Mouse (Mus musculus): ENCODE measurements at regions not wholly inside any gene's neighbourhood (a gene's known extent, or its start where the extent isn't known, plus 50 kb on each side); places are given as distances from the start of the nearest gene placed in this dataset.

DNA sequence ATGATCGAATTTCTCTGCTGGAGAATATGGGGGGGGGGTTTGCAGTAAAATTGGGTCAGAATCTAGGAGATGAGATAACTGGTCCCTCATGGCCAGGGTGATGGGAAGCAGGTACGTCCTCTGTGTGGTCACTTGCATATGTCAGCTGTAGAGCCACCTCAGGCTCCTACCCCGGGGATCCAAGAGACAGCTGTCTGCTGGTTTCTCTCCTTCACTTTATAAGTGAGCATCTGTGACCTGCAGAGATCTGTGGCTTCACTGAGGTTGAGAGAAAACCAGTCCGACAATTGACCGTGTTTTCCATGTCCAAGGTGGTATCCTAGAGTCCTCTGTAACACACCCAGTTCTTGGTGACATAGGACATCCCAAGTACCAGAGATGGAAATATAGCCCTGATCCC, 162.1 kb upstream of the Ctbp2 start:
- Histone ChIP-seq H3K9me3 (replicated peaks; ENCODE audit: insufficient read depth, low read length) (no peaks in the 10 kb centered on the region), H3K4me1 (ENCODE audit: control insufficient read depth in 1 of 2, insufficient read depth in 2 of 2, low read length in 2 of 2) (no peaks in the 10 kb centered on the region), H3K36me3 (ENCODE audit: control insufficient read depth in 1 of 2, insufficient read depth in 2 of 2, low read length in 2 of 2) (no peaks in the 10 kb centered on the region), H3K27ac (ENCODE audit: control insufficient read depth, low read depth, low read length) (no peak overlapping the region), H3K27me3 (ENCODE audit: control insufficient read depth in 1 of 2, insufficient read depth in 2 of 2, low read length in 2 of 2) (no peaks in the 10 kb centered on the region), H3K4me3 (ENCODE audit: control insufficient read depth in 1 of 2, insufficient read depth in 1 of 2, low read depth in 2 of 2, low read length in 2 of 2) (no peak overlapping the region), H3K9ac (ENCODE audit: control insufficient read depth, low read depth, low read length, poor library complexity, severe bottlenecking) (no peak overlapping the region), H3K79me2 (ENCODE audit: control insufficient read depth, insufficient read depth, low read length, poor library complexity) (no peaks in the 10 kb centered on the region)
- TF ChIP-seq CHD1 (IDR thresholded peaks at IDR 0.05; ENCODE audit: low read depth, low read length) (no peak), NELFE (IDR thresholded peaks at IDR 0.05; ENCODE audit: low read depth, low read length) (no peak), RAD21 (IDR thresholded peaks at IDR 0.05; ENCODE audit: low read depth, low read length) (no peak), USF2 (IDR thresholded peaks at IDR 0.05; ENCODE audit: borderline replicate concordance in 1 of 2, insufficient read depth in 1 of 2, low read depth in 1 of 2, low read length in 2 of 2) (no peak), SMC3 (IDR thresholded peaks at IDR 0.05; ENCODE audit: low read depth, low read length) (no peak), HCFC1 (IDR thresholded peaks at IDR 0.05; ENCODE audit: low read depth, low read length) (no peak), MAFK (IDR thresholded peaks at IDR 0.05; ENCODE audit: borderline replicate concordance, low read depth, low read length) (no peak), CHD2 (IDR thresholded peaks at IDR 0.05; ENCODE audit: low read length) (no peak)
- DNase-seq (ENCODE audit: low read depth, low spot score) = no peak

DNA sequence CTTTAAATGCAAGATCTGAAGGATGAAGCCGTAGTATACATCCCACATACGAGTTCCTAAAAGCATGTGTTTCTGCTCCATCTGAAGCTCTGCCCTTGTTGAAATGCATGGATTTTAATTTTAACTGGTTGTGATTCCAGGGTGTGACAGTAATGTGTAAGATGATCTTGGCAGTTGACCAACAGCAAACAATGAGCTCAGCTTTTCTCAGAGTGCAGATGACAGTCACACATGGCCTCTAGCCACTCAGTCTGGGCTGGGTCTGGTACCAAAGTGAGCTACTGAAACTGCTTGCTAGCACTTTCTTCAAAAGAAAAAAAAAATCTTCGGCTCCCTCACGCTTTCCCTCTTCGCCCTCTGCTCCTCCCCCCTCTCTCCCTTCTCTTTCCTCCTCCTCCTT, 138.0 kb upstream of the Ctbp2 start:
- no peak overlapping the region for H3K4me3 ChIP-seq (ENCODE audit: control insufficient read depth in 1 of 2, insufficient read depth in 1 of 2, low read depth in 2 of 2, low read length in 2 of 2)
- H3K9me3 ChIP-seq (replicated peaks; ENCODE audit: insufficient read depth, low read length) = no peaks in the 10 kb centered on the region
- H3K9ac ChIP-seq (ENCODE audit: control insufficient read depth, low read depth, low read length, poor library complexity, severe bottlenecking) = no peak overlapping the region
- peaks cover 0 to 2% of the 10 kb centered on the region in 2 experiments; a peak in 2 of 4 replicates for H3K27me3 ChIP-seq (ENCODE audit: control insufficient read depth in 1 of 2, insufficient read depth in 2 of 2, low read length in 2 of 2)
- no peaks in the 10 kb centered on the region for H3K4me1 ChIP-seq (ENCODE audit: control insufficient read depth in 1 of 2, insufficient read depth in 2 of 2, low read length in 2 of 2)
- no peak overlapping the region for H3K27ac ChIP-seq (ENCODE audit: control insufficient read depth, low read depth, low read length)
- TF ChIP-seq ZC3H11A (IDR thresholded peaks at IDR 0.05; ENCODE audit: low read depth, low read length) = no peak
- TF ChIP-seq ZMIZ1 (IDR thresholded peaks at IDR 0.05; ENCODE audit: low read depth, low read length) = no peak
- TF ChIP-seq CHD2 (IDR thresholded peaks at IDR 0.05; ENCODE audit: low read length) = no peak
- TF ChIP-seq JUND (IDR thresholded peaks at IDR 0.05; ENCODE audit: low read depth, low read length) = no peak
- TF ChIP-seq MEF2A (IDR thresholded peaks at IDR 0.05; ENCODE audit: extremely low read depth, insufficient replicate concordance, low read depth, low read length, poor library complexity, severe bottlenecking) = no peak
- no peak for TF ChIP-seq NELFE (IDR thresholded peaks at IDR 0.05; ENCODE audit: low read depth, low read length)
- no peak for TF ChIP-seq GATA1 (IDR thresholded peaks at IDR 0.05; ENCODE audit: low read depth, low read length)
- no peak for TF ChIP-seq KAT2A (conservative IDR thresholded peaks at IDR 0.05; ENCODE audit: low read depth, low read length)
- no peak for TF ChIP-seq TCF12 (IDR thresholded peaks at IDR 0.05; ENCODE audit: low read depth, low read length)
- TF ChIP-seq USF2 (IDR thresholded peaks at IDR 0.05; ENCODE audit: borderline replicate concordance in 1 of 2, insufficient read depth in 1 of 2, low read depth in 1 of 2, low read length in 2 of 2) = no peak
- TF ChIP-seq BHLHE40 (IDR thresholded peaks at IDR 0.05; ENCODE audit: borderline replicate concordance, low read depth, low read length) = no peak
- TF ChIP-seq MAFK (IDR thresholded peaks at IDR 0.05; ENCODE audit: borderline replicate concordance, low read depth, low read length) = no peak
- no peak for TF ChIP-seq HCFC1 (IDR thresholded peaks at IDR 0.05; ENCODE audit: low read depth, low read length)
- no peak for TF ChIP-seq ETS1 (IDR thresholded peaks at IDR 0.05; ENCODE audit: low read depth, low read length)
- no peak for TF ChIP-seq GABPA (IDR thresholded peaks at IDR 0.05; ENCODE audit: low read depth, low read length)
- TF ChIP-seq MYB (IDR thresholded peaks at IDR 0.05; ENCODE audit: low read depth, low read length) = no peak
- TF ChIP-seq EP300 (IDR thresholded peaks at IDR 0.05; ENCODE audit: low read depth in 1 of 2, low read length in 2 of 2) = no peak
- no peak for TF ChIP-seq POLR2A (IDR thresholded peaks at IDR 0.05; ENCODE audit: control insufficient read depth in 1 of 2, insufficient read depth in 1 of 2, low read depth in 1 of 2, low read length in 2 of 2, poor library complexity in 1 of 2)
- TF ChIP-seq POLR2AphosphoS2 (IDR thresholded peaks at IDR 0.05; ENCODE audit: low read length) = no peak
- no peaks in the 10 kb centered on the region for H3K36me3 ChIP-seq (ENCODE audit: control insufficient read depth in 1 of 2, insufficient read depth in 2 of 2, low read length in 2 of 2)
- no peaks in the 10 kb centered on the region for H3K79me2 ChIP-seq (ENCODE audit: control insufficient read depth, insufficient read depth, low read length, poor library complexity)
- no peak for DNase-seq (ENCODE audit: low read depth, low spot score)
